Mouse (Mus musculus): ENCODE measurements at regions not wholly inside any gene's neighbourhood (a gene's known extent, or its start where the extent isn't known, plus 50 kb on each side); places are given as distances from the start of the nearest gene placed in this dataset.

DNA sequence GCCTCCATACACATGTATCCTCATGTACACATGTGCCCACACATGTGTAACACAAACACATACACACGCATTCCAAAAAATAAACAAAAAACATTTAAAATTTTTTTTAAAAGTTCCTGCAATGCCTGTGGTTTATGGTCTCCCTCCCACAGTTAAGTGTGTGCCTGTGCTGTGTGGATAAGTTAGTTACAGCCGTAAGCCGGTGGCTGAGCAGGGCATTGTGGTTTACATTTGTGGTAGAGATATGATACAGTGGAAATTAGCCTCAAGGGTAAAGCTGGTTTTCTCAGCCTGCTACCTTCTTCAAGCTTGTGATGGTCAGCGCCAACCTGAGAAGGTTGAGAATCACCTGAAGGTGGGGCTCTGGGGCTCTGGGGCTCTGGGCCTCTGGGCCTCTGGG lies 484.0 kb upstream of the Kcnab2 start:
- Histone ChIP-seq H3K27me3 (ENCODE audit: control insufficient read depth, insufficient read depth, insufficient read length) (no peaks in the 10 kb centered on the region), H3ac (ENCODE audit: control insufficient read depth, insufficient read length) (no peak overlapping the region), H3K4me3 (no peak overlapping the region), H3K79me2 (ENCODE audit: control insufficient read depth, insufficient read depth) (no peaks in the 10 kb centered on the region), H3K36me3 (ENCODE audit: control insufficient read depth, insufficient read depth) (no peaks in the 10 kb centered on the region), H3K4me2 (ENCODE audit: low read depth) (no peak overlapping the region)
- no peak for TF ChIP-seq CEBPB (IDR thresholded peaks at IDR 0.05; ENCODE audit: insufficient read depth, poor library complexity, severe bottlenecking)

GRCm38 (mm10) chr4:152959627-152960230 lies 482.1 kb upstream of the Kcnab2 start:
- Histone ChIP-seq H3K4me3 (no peak overlapping the region), H3ac (ENCODE audit: control insufficient read depth, insufficient read length) (no peak overlapping the region), H3K27me3 (ENCODE audit: control insufficient read depth, insufficient read depth, insufficient read length) (no peaks in the 10 kb centered on the region), H3K4me2 (ENCODE audit: low read depth) (no peak overlapping the region), H3K79me2 (ENCODE audit: control insufficient read depth, insufficient read depth) (no peaks in the 10 kb centered on the region), H3K36me3 (ENCODE audit: control insufficient read depth, insufficient read depth) (no peaks in the 10 kb centered on the region)
- no peak for TF ChIP-seq POLR2AphosphoS2 (IDR thresholded peaks at IDR 0.05; ENCODE audit: insufficient read length, low read depth)

GRCm38 (mm10) chr4:152953237-152953974 lies 475.7 kb upstream of the Kcnab2 start:
- no peak overlapping the region for H3K4me3 ChIP-seq
- no peak overlapping the region for H3ac ChIP-seq (ENCODE audit: control insufficient read depth, insufficient read length)
- no peaks in the 10 kb centered on the region for H3K36me3 ChIP-seq (ENCODE audit: control insufficient read depth, insufficient read depth)
- H3K79me2 ChIP-seq (ENCODE audit: control insufficient read depth, insufficient read depth), result no peaks in the 10 kb centered on the region
- H3K27me3 ChIP-seq (ENCODE audit: control insufficient read depth, insufficient read depth, insufficient read length), result no peaks in the 10 kb centered on the region
- TF ChIP-seq SRF (IDR thresholded peaks at IDR 0.05; ENCODE audit: control insufficient read depth, insufficient read length, low read depth) (no peak), REST (IDR thresholded peaks at IDR 0.05; ENCODE audit: insufficient read depth, insufficient read length) (no peak), MYOG (IDR thresholded peaks at IDR 0.05; ENCODE audit: control insufficient read depth in 1 of 3, insufficient read depth in 1 of 3, insufficient read length in 2 of 3, low read depth in 2 of 3) (no peak), TCF12 (IDR thresholded peaks at IDR 0.05; ENCODE audit: insufficient read depth, poor library complexity, severe bottlenecking) (no peak), POLR2AphosphoS2 (IDR thresholded peaks at IDR 0.05; ENCODE audit: insufficient read length, low read depth) (no peak), MAX (IDR thresholded peaks at IDR 0.05; ENCODE audit: low read depth) (no peak), E2F4 (IDR thresholded peaks at IDR 0.05; ENCODE audit: insufficient read depth) (no peak), CEBPB (IDR thresholded peaks at IDR 0.05; ENCODE audit: insufficient read depth, poor library complexity, severe bottlenecking) (no peak), POLR2A (IDR thresholded peaks at IDR 0.05; ENCODE audit: insufficient read length, low read depth) (no peak), TCF3 (IDR thresholded peaks at IDR 0.05; ENCODE audit: insufficient read length, low read depth) (no peak), MYOD1 (IDR thresholded peaks at IDR 0.05; ENCODE audit: control insufficient read depth in 1 of 3, insufficient read length in 2 of 3, low read depth in 2 of 3) (no peak), USF1 (IDR thresholded peaks at IDR 0.05; ENCODE audit: low read depth) (no peak)
- H3K4me2 ChIP-seq (ENCODE audit: low read depth), result no peak overlapping the region

DNA sequence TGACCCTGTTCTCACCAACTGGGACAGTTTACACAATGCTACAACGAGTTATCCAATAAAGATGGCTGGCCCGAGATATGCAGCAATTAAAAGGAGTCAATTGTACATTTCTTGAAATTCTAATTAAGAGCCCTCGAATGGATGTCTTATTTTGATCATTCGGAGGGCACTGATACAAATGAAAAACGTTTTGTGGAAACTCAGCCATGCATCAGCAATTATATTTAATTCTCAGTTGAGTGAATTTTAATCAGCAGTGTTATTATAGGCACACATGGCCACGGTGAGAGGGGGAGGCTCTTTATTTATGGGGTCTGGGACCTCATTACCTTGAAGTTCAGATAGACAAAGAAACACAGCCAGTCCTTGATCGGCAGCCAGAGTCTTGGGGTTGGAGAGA lies 471.3 kb upstream of the Kcnab2 start:
- Histone ChIP-seq H3K27me3 (ENCODE audit: control insufficient read depth, insufficient read depth, insufficient read length) (no peaks in the 10 kb centered on the region), H3K4me3 (no peak overlapping the region), H3K36me3 (ENCODE audit: control insufficient read depth, insufficient read depth) (no peaks in the 10 kb centered on the region), H3ac (ENCODE audit: control insufficient read depth, insufficient read length) (no peak overlapping the region), H3K79me2 (ENCODE audit: control insufficient read depth, insufficient read depth) (no peaks in the 10 kb centered on the region), H3K4me2 (ENCODE audit: low read depth) (no peak overlapping the region)
- no peak for TF ChIP-seq MAX (IDR thresholded peaks at IDR 0.05; ENCODE audit: low read depth)
- TF ChIP-seq CEBPB (IDR thresholded peaks at IDR 0.05; ENCODE audit: insufficient read depth, poor library complexity, severe bottlenecking), result no peak
- TF ChIP-seq TCF12 (IDR thresholded peaks at IDR 0.05; ENCODE audit: insufficient read depth, poor library complexity, severe bottlenecking), result no peak
- no peak for TF ChIP-seq POLR2AphosphoS2 (IDR thresholded peaks at IDR 0.05; ENCODE audit: insufficient read length, low read depth)
- TF ChIP-seq SRF (IDR thresholded peaks at IDR 0.05; ENCODE audit: control insufficient read depth, insufficient read length, low read depth), result no peak
- TF ChIP-seq POLR2A (IDR thresholded peaks at IDR 0.05; ENCODE audit: insufficient read length, low read depth), result no peak
- TF ChIP-seq REST (IDR thresholded peaks at IDR 0.05; ENCODE audit: insufficient read depth, insufficient read length), result no peak
- no peak for TF ChIP-seq TCF3 (IDR thresholded peaks at IDR 0.05; ENCODE audit: insufficient read length, low read depth)
- TF ChIP-seq MYOG (IDR thresholded peaks at IDR 0.05; ENCODE audit: control insufficient read depth in 1 of 3, insufficient read depth in 1 of 3, insufficient read length in 2 of 3, low read depth in 2 of 3), result no peak
- TF ChIP-seq USF1 (IDR thresholded peaks at IDR 0.05; ENCODE audit: low read depth), result no peak
- TF ChIP-seq MYOD1 (IDR thresholded peaks at IDR 0.05; ENCODE audit: control insufficient read depth in 1 of 3, insufficient read length in 2 of 3, low read depth in 2 of 3), result no peak
- TF ChIP-seq E2F4 (IDR thresholded peaks at IDR 0.05; ENCODE audit: insufficient read depth), result no peak

GRCm38 (mm10) chr4:152941159-152941558 lies 463.5 kb upstream of the Kcnab2 start:
- no peak for TF ChIP-seq CEBPB (IDR thresholded peaks at IDR 0.05; ENCODE audit: insufficient read depth, poor library complexity, severe bottlenecking)
- no peak for TF ChIP-seq REST (IDR thresholded peaks at IDR 0.05; ENCODE audit: insufficient read depth, insufficient read length)
- TF ChIP-seq POLR2AphosphoS2 (IDR thresholded peaks at IDR 0.05; ENCODE audit: insufficient read length, low read depth), result no peak
- no peak for TF ChIP-seq MAX (IDR thresholded peaks at IDR 0.05; ENCODE audit: low read depth)
- TF ChIP-seq E2F4 (IDR thresholded peaks at IDR 0.05; ENCODE audit: insufficient read depth), result no peak
- TF ChIP-seq SRF (IDR thresholded peaks at IDR 0.05; ENCODE audit: control insufficient read depth, insufficient read length, low read depth), result no peak
- TF ChIP-seq USF1 (IDR thresholded peaks at IDR 0.05; ENCODE audit: low read depth), result no peak
- TF ChIP-seq MYOG (IDR thresholded peaks at IDR 0.05; ENCODE audit: control insufficient read depth in 1 of 3, insufficient read depth in 1 of 3, insufficient read length in 2 of 3, low read depth in 2 of 3), result no peak
- TF ChIP-seq TCF12 (IDR thresholded peaks at IDR 0.05; ENCODE audit: insufficient read depth, poor library complexity, severe bottlenecking), result no peak
- TF ChIP-seq MYOD1 (IDR thresholded peaks at IDR 0.05; ENCODE audit: control insufficient read depth in 1 of 3, insufficient read length in 2 of 3, low read depth in 2 of 3), result no peak
- no peak for TF ChIP-seq TCF3 (IDR thresholded peaks at IDR 0.05; ENCODE audit: insufficient read length, low read depth)
- no peak for TF ChIP-seq POLR2A (IDR thresholded peaks at IDR 0.05; ENCODE audit: insufficient read length, low read depth)

More at GRCm38 (mm10) chr4:152941159-152941558, 463.5 kb upstream of the Kcnab2 start:
- Histone ChIP-seq H3K36me3 (ENCODE audit: control insufficient read depth, insufficient read depth) (no peaks in the 10 kb centered on the region), H3K27me3 (ENCODE audit: control insufficient read depth, insufficient read depth, insufficient read length) (no peaks in the 10 kb centered on the region), H3K4me2 (ENCODE audit: low read depth) (no peak overlapping the region), H3ac (ENCODE audit: control insufficient read depth, insufficient read length) (no peak overlapping the region), H3K79me2 (ENCODE audit: control insufficient read depth, insufficient read depth) (no peaks in the 10 kb centered on the region), H3K4me3 (no peak overlapping the region)

Measured in myocyte (in vitro differentiated cells).